In the genomic region with DNA sequence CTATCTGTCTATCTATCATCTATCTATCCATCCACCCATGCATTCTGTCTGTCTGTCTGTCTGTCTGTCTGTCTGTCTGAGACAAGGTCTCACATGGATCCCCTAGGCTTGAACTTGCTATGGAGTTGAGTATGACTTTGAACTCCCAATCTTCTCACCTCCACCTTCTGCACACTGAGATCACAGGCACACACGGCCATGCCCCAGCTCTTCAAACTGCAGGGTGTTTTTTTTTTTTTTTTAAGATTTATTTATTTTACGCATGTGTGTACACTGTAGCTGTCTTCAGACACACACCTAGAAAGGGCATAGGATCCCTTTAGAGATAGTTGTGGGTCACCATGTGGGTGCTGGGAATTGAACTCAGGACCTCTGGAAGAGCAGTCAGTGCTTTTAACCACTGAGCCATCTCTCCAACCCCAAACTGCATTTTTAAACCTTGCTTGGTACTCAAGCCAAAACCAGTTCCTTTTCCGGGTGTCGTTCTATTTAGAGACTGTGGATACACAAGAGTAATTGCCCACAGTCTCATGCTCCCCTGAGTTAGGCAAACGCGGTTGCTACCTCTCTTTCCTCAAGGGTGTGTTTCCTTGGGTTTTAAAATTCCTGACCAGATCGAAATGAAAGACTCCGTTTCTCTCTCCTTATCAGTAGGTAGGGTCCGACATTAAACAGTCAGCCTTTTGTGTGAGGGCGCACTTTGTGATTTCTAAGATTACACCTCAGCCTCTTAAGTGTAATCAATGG, we compare ENCODE assay signal across 8 mouse cellular contexts. TPM values are rescaled to one million over a fixed set of nuclear protein-coding genes. Genes with fewer than 3 reads are reported as not detected.
A peak's percentile ranks its signal among the peaks of the same experiment; 100 is the strongest.
DNase-seq lines count a peak whose midpoint lies in the region; ATAC-seq and TF ChIP-seq lines count a peak whose summit lies in the region.

No protein-coding gene starts in this region.

- ATAC-seq in forebrain, postnatal 0 days, result no peak
- ATAC-seq in limb, embryonic 15.5 days (ENCODE audit: insufficient number of reproducible peaks, low FRiP score, low TSS enrichment, low read depth), result no peak

- TF ChIP-seq CTCF in forebrain, postnatal 0 days (IDR thresholded peaks at IDR 0.05; ENCODE audit: low read depth), result no peak
- TF ChIP-seq CTCF in small intestine, adult 2 months (IDR thresholded peaks at IDR 0.05; ENCODE audit: extremely low read depth, insufficient read length, insufficient replicate concordance, low read depth, low read length), result no peak

- no peak for TF ChIP-seq POLR2A in small intestine, adult 2 months (IDR thresholded peaks at IDR 0.05; ENCODE audit: low read depth, low read length)

- no peaks in the 10 kb centered on the region for H3K9me3 ChIP-seq in forebrain, postnatal 0 days (ENCODE audit: low read length)
- no peaks in the 10 kb centered on the region for H3K9me3 ChIP-seq in limb, embryonic 15.5 days

- H3K4me1 ChIP-seq in forebrain, postnatal 0 days (ENCODE audit: insufficient read depth), result no peaks in the 10 kb centered on the region; the same call in 1 of the 2 replicates
- peaks cover 21% of the 10 kb centered on the region for H3K4me1 ChIP-seq in limb, embryonic 15.5 days
- H3K4me1 ChIP-seq in small intestine, adult 2 months (ENCODE audit: control insufficient read depth, insufficient read depth, insufficient read length, low read length), result peaks cover 18% of the 10 kb centered on the region

- H3K4me3 ChIP-seq in forebrain, postnatal 0 days (ENCODE audit: low read depth, low read length), result peak overlapping the region; percentile 28
- H3K4me3 ChIP-seq in limb, embryonic 15.5 days, result peak overlapping the region; percentile 34
- no peak overlapping the region for H3K4me3 ChIP-seq in small intestine, adult 2 months (ENCODE audit: low read depth, low read length)

- no peaks in the 10 kb centered on the region for H3K27me3 ChIP-seq in forebrain, postnatal 0 days (ENCODE audit: insufficient read depth, low read length)
- no peaks in the 10 kb centered on the region for H3K27me3 ChIP-seq in limb, embryonic 15.5 days
- H3K27me3 ChIP-seq in small intestine, adult 2 months (ENCODE audit: control insufficient read depth, insufficient read depth, low read length), result no peaks in the 10 kb centered on the region

- DNase-seq in CD4-positive, CD25-positive, alpha-beta regulatory T cell, adult 2 months (ENCODE audit: low read depth, low spot score), result peak; percentile 56
- peak; percentile 64 for DNase-seq in ES-CJ7 (ENCODE audit: low read depth, low spot score)
- no peak for DNase-seq in forebrain, postnatal 0 days
- no peak for DNase-seq in layer of hippocampus, postnatal 14 days (ENCODE audit: low spot score in 2 of 2)
- DNase-seq in embryo, embryonic 10.5 days (ENCODE audit: low spot score), result no peak
- no peak for DNase-seq in gastrocnemius, postnatal 25 days

- no peak overlapping the region for H3K27ac ChIP-seq in forebrain, postnatal 0 days (ENCODE audit: low read depth, low read length)
- H3K27ac ChIP-seq in limb, embryonic 15.5 days, result peak overlapping the region; percentile 47; the same call in 1 of the 2 replicates
- H3K27ac ChIP-seq in small intestine, adult 2 months (ENCODE audit: insufficient read depth, low read depth, low read length), result peak overlapping the region; percentile 71

- H3K4me2 ChIP-seq in forebrain, postnatal 0 days (ENCODE audit: low read depth), result peak overlapping the region; percentile 56
- H3K4me2 ChIP-seq in limb, embryonic 15.5 days, result peak overlapping the region; percentile 59

- H3K9ac ChIP-seq in forebrain, postnatal 0 days, result 0 out of 2 replicates have a peak overlapping the region, but pooled peaks have one; percentile 22
- H3K9ac ChIP-seq in limb, embryonic 15.5 days, result no peak overlapping the region

- WGBS in forebrain, postnatal 0 days, result 29% methylated on average over 10 of the region's 10 CpGs
- WGBS in limb, embryonic 15.5 days, result 20% methylated on average over 10 of the region's 10 CpGs
- 7% methylated on average over 10 of the region's 10 CpGs for WGBS in small intestine, adult 2 months

- no peaks in the 10 kb centered on the region for H3K36me3 ChIP-seq in forebrain, postnatal 0 days (ENCODE audit: insufficient read depth)
- H3K36me3 ChIP-seq in limb, embryonic 15.5 days, result no peaks in the 10 kb centered on the region
- H3K36me3 ChIP-seq in small intestine, adult 2 months (ENCODE audit: control insufficient read depth, insufficient read depth, low read length), result no peaks in the 10 kb centered on the region

RNA-seq across cellular contexts. Expression of gene Zfp217, which starts 57.0 kb away (rescaled TPM):
- 3.3 and 3.5 TPM in 2 replicates for total RNA-seq in forebrain, postnatal 0 days (2014; rRNA removed)
- 0.28 and 0.64 TPM in 2 replicates for polyA plus RNA-seq in forebrain, postnatal 0 days (2015; fragmentation: Nextera tagmentation; extraction: Ambion mirVana)
- 2.9 and 3.3 TPM in 2 replicates for polyA plus RNA-seq in limb, embryonic 15.5 days (2015; fragmentation: Nextera tagmentation; extraction: Ambion mirVana)
- polyA plus RNA-seq in small intestine, adult 2 months (2012; rRNA removed), result 5.2 and 10.4 TPM in 2 replicates
- 1 to 10 TPM; 3.0 to 3.1 TPM for total RNA-seq in layer of hippocampus, postnatal 14 days (2021)
- total RNA-seq in gastrocnemius, postnatal 25 days (2021), result 1 to 10 TPM; 7.0 to 7.2 TPM

Comparison
In these comparisons a context has a peak if more than half of its experiments do, and no peak if none do; other contexts are left out.
1. DNase-seq: peak in CD4-positive, CD25-positive, alpha-beta regulatory T cell, adult 2 months (single experiment) and ES-CJ7 (single experiment); none in forebrain, postnatal 0 days (single experiment), layer of hippocampus, postnatal 14 days (0 of 2), embryo, embryonic 10.5 days (single experiment) and gastrocnemius, postnatal 25 days (single experiment).